Mouse (Mus musculus): Measurements from ENCODE around the gene Clec4d. TPM values are rescaled to one million over a fixed set of nuclear protein-coding genes. Genes with fewer than 3 reads are reported as not detected.
"Not testable (repeated sequence)": the region's sequence is repeated elsewhere in the genome, so short reads cannot be mapped to it uniquely, and the experiment has no call there.

Clec4d gene
- polyA plus RNA-seq, 1 experiment from 2014 or later: not detected

DNA sequence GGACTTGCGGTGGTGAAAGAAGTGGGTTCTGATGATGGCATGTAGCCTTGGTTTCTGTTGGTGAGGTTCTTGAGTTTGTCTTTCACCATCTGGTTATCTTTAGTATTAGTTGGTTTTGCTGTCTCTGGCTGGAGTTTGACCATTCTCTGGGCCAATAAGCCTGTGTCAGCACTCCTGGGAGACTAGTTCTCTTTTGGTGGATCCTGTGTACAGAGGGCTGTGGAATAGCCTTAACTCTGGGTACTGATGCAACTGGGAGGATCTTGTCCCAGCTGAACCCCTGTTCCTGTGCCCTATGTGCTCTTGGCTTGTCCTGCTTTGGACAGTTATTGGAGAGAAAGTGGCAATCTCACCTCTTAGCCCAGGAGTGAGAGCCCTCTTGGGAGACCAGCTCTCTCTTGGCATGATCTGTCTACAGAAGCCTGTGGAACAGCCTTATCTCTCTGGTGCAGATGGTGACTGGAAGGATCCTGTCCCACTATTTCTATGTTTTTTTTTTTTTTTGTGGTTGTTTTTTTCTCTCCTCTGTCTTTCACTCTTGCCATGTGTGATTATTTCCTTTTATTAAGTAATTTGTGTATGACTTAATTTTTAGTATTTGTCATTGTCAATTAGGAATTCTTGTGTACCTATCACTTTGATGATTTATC is 31.0 kb downstream of the Clec4d start:
- Histone ChIP-seq H3K27me3 (ENCODE audit: control insufficient read depth, insufficient read depth, low read length) (no peaks in the 10 kb centered on the region), H3K4me2 (no peak overlapping the region), H3K9ac (ENCODE audit: low read length) (no peak overlapping the region), H3K36me3 (ENCODE audit: control insufficient read depth, insufficient read depth, low read length) (no peaks in the 10 kb centered on the region), H3K4me1 (ENCODE audit: control insufficient read depth, insufficient read depth, low read length) (no peaks in the 10 kb centered on the region), H3K27ac (ENCODE audit: low read depth, low read length) (no peak overlapping the region), H3K9me3 (ENCODE audit: control insufficient read depth, low read length) (no peaks in the 10 kb centered on the region), H3K4me3 (ENCODE audit: low read depth, low read length) (no peak overlapping the region)
- ATAC-seq (ENCODE audit: low FRiP score): no peak
- no peak for DNase-seq (ENCODE audit: low spot score, missing footprints)
- 87% methylated on average over 1 of the region's 1 CpGs for WGBS

DNA sequence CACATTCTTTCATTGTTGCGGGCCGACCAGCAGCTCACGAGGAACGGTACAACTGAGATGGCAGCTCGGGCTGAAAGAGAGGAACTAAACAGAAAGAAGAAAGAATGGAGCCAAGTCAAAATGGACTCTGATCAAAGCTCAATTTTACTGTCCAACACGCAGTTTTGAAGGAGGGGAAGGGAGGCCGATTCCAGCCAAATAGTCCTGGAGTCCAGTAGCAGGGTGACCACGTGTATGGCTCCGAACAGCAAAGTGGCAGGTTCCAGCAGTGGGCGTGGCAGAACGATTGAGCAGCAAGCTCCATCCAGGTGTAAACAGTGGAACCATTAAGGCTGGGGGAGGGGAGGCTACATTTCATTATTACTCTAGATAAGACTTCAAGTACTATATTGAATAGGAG is 31.6 kb downstream of the Clec4d start:
- not testable (repeated sequence) for H3K4me3 ChIP-seq (ENCODE audit: low read depth, low read length); H3K9ac ChIP-seq (ENCODE audit: low read length); H3K27ac ChIP-seq (ENCODE audit: low read depth, low read length); H3K36me3 ChIP-seq (ENCODE audit: control insufficient read depth, insufficient read depth, low read length); H3K9me3 ChIP-seq (ENCODE audit: control insufficient read depth, low read length); DNase-seq (ENCODE audit: low spot score, missing footprints); H3K4me1 ChIP-seq (ENCODE audit: control insufficient read depth, insufficient read depth, low read length); ATAC-seq (ENCODE audit: low FRiP score); H3K4me2 ChIP-seq; H3K27me3 ChIP-seq (ENCODE audit: control insufficient read depth, insufficient read depth, low read length)
- 91% methylated on average over 11 of the region's 11 CpGs for WGBS

DNA sequence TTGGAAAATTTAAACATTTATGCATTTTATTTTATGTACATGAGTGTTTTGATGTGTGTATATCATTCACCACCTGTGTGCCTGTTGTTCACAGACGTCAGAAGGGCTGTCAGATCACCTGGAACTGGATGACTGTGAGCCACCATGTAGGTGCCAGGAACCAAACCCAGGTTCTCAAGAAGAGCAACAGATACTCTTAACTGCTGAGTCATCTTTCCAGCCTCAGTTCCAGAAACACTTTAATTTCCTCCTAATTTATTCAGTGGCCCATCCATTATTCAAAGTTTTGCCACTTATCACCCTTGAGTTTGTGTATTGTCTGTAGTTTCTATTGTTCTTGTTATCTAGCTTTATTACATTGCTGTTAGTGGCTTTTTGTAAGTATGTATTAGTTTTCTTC is 34.8 kb downstream of the Clec4d start:
- no peak overlapping the region for H3K4me2 ChIP-seq
- H3K4me1 ChIP-seq (ENCODE audit: control insufficient read depth, insufficient read depth, low read length): no peaks in the 10 kb centered on the region
- no peak overlapping the region for H3K9ac ChIP-seq (ENCODE audit: low read length)
- no peaks in the 10 kb centered on the region for H3K36me3 ChIP-seq (ENCODE audit: control insufficient read depth, insufficient read depth, low read length)
- peaks cover 2% of the 10 kb centered on the region; the same call in 1 of the 2 replicates for H3K9me3 ChIP-seq (ENCODE audit: control insufficient read depth, low read length)
- H3K27ac ChIP-seq (ENCODE audit: low read depth, low read length): no peak overlapping the region
- DNase-seq (ENCODE audit: low spot score, missing footprints) (no peak), ATAC-seq (ENCODE audit: low FRiP score) (no peak)
- no peak overlapping the region for H3K4me3 ChIP-seq (ENCODE audit: low read depth, low read length)
- 73% methylated on average over 1 of the region's 1 CpGs for WGBS
- no peaks in the 10 kb centered on the region for H3K27me3 ChIP-seq (ENCODE audit: control insufficient read depth, insufficient read depth, low read length)

DNA sequence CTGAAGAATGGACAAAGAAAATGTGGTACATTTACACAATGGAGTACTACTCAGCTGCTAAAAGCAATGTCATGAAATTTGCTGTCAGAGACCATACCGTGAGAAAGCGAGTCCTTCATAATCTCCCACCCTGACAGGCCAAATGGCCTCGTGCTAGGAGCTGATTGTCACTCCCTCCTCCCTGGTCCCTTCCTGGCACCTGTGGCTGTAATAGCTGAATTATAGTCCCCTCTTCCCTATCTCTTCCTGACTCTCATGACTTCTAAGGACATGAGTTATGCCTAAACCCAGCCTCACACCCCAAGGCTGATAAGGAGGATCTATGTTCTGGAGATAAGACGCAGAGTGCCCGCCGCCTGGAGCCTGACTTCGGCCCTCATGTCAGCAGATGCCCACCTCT is 44.4 kb downstream of the Clec4d start:
- not testable (repeated sequence) for H3K27ac ChIP-seq (ENCODE audit: low read depth, low read length); ATAC-seq (ENCODE audit: low FRiP score); H3K9me3 ChIP-seq (ENCODE audit: control insufficient read depth, low read length); DNase-seq (ENCODE audit: low spot score, missing footprints); H3K4me3 ChIP-seq (ENCODE audit: low read depth, low read length); H3K36me3 ChIP-seq (ENCODE audit: control insufficient read depth, insufficient read depth, low read length); H3K27me3 ChIP-seq (ENCODE audit: control insufficient read depth, insufficient read depth, low read length); H3K9ac ChIP-seq (ENCODE audit: low read length); H3K4me1 ChIP-seq (ENCODE audit: control insufficient read depth, insufficient read depth, low read length); H3K4me2 ChIP-seq
- WGBS: 81% methylated on average over 7 of the region's 7 CpGs

GRCm38 (mm10) chr6:123308033-123308432 is 46.1 kb downstream of the Clec4d start, which contains the start of gene Vmn2r19:
TSS of gene Vmn2r19 (plus strand) at chr6:123308333.
- Histone ChIP-seq H3K4me1 (ENCODE audit: control insufficient read depth, insufficient read depth, low read length) (no peaks in the 10 kb centered on the region), H3K9ac (ENCODE audit: low read length) (no peak within 1 kb of the TSS), H3K9me3 (ENCODE audit: control insufficient read depth, low read length) (no peaks in the 10 kb centered on the region), H3K36me3 (ENCODE audit: control insufficient read depth, insufficient read depth, low read length) (no peaks in the 10 kb centered on the region), H3K4me3 (ENCODE audit: low read depth, low read length) (no peak within 1 kb of the TSS), H3K27me3 (ENCODE audit: control insufficient read depth, insufficient read depth, low read length) (no peaks in the 10 kb centered on the region), H3K4me2 (no peak within 1 kb of the TSS), H3K27ac (ENCODE audit: low read depth, low read length) (no peak within 1 kb of the TSS)
- DNase-seq (ENCODE audit: low spot score, missing footprints): no peak
- no peak for ATAC-seq (ENCODE audit: low FRiP score)
- WGBS: 87% methylated on average over 2 of the region's 2 CpGs

Other genes starting within 250 kb of the Clec4d start
- gene Clec4b1, start 212.1 kb upstream of the Clec4d start, polyA plus RNA-seq (2014; fragmentation: Nextera tagmentation; extraction: Ambion mirVana): not detected in 2 replicates
- 0.89 and 2.5 TPM in 2 replicates for gene Clec4a2, start 155.7 kb upstream of the Clec4d start, polyA plus RNA-seq (2014; fragmentation: Nextera tagmentation; extraction: Ambion mirVana)
- not detected in 2 replicates for gene Clec4b2, start 89.2 kb upstream of the Clec4d start, polyA plus RNA-seq (2014; fragmentation: Nextera tagmentation; extraction: Ambion mirVana)
- gene Clec4n, start 32.3 kb upstream of the Clec4d start, polyA plus RNA-seq (2014; fragmentation: Nextera tagmentation; extraction: Ambion mirVana): 0.94 and 1.0 TPM in 2 replicates
- gene Clec4e, start 27.8 kb downstream of the Clec4d start, polyA plus RNA-seq (2014; fragmentation: Nextera tagmentation; extraction: Ambion mirVana): not detected in 2 replicates
- gene Vmn2r19, start 46.2 kb downstream of the Clec4d start, polyA plus RNA-seq (2014; fragmentation: Nextera tagmentation; extraction: Ambion mirVana): not detected in 2 replicates
- not detected in 2 replicates for gene Vmn2r20, start 156.0 kb downstream of the Clec4d start, polyA plus RNA-seq (2014; fragmentation: Nextera tagmentation; extraction: Ambion mirVana)